Mouse (Mus musculus) embryonic facial prominence, embryonic 13.5 days (tissue): ENCODE results near the gene Srsf9. TPM values are rescaled to one million over a fixed set of nuclear protein-coding genes. Genes with fewer than 3 reads are reported as not detected.

ENCODE experiments used
- ATAC-seq: fragments of 200-750 bp; cut with Nextera tagmentation; 2 replicates; pipeline ENCODE4 v1.8.0; 2017; ENCODE audit warnings: low read depth; ENCODE audit not compliant: insufficient number of reproducible peaks, insufficient read depth, low FRiP score, low TSS enrichment
- H3K27ac ChIP-seq: fragments of 300-500 bp; sonication (generic); 2 replicates; pipeline ENCODE4 v1.5.1; 2015; ENCODE audit warnings: moderate library complexity, mild to moderate bottlenecking, inconsistent platforms
- H3K27me3 ChIP-seq: fragments of 300-500 bp; sonication (generic); 2 replicates; pipeline ENCODE4 v1.6.1; 2015; ENCODE audit warnings: mild to moderate bottlenecking, inconsistent platforms
- H3K36me3 ChIP-seq: fragments of 300-500 bp; sonication (generic); 2 replicates; pipeline ENCODE4 v1.6.1; 2015; ENCODE audit warnings: mild to moderate bottlenecking, inconsistent platforms
- H3K4me1 ChIP-seq: fragments of 300-500 bp; sonication (generic); 2 replicates; pipeline ENCODE4 v1.6.1; 2015; ENCODE audit warnings: inconsistent platforms
- H3K4me2 ChIP-seq: fragments of 300-500 bp; sonication (generic); 2 replicates; pipeline ENCODE4 v1.6.1; 2015; ENCODE audit warnings: moderate library complexity, mild to moderate bottlenecking, inconsistent platforms
- H3K4me3 ChIP-seq: fragments of 300-500 bp; sonication (generic); 2 replicates; pipeline ENCODE4 v1.5.1; 2015; ENCODE audit warnings: mild to moderate bottlenecking, inconsistent platforms
- H3K9ac ChIP-seq: fragments of 300-500 bp; sonication (generic); 2 replicates; pipeline ENCODE4 v1.6.1; 2015; ENCODE audit warnings: mild to moderate bottlenecking, inconsistent platforms
- H3K9me3 ChIP-seq: fragments of 300-500 bp; sonication (generic); 2 replicates; pipeline ENCODE4 v1.6.1; 2016; ENCODE audit warnings: inconsistent platforms
- WGBS: fragments of 180-500 bp; shearing (Covaris S2); methylation state at CpG from one replicate; pipeline ENCODE4 v1.1.7; 2015; ENCODE audit warnings: mixed read lengths; 5-methylcytosine and 5-hydroxymethylcytosine counted together
- polyA plus RNA-seq: library from polyadenylated mRNA; unstranded; fragments of >200 nt; fragmentation: Nextera tagmentation; extraction: Ambion mirVana; gene quantifications from 2 replicates; pipeline ENCODE4 v1.2.1, GENCODE M21; 2015

Srsf9 gene
- 343 and 378 TPM in 2 replicates for polyA plus RNA-seq

- peak within 1 kb of the TSS; percentile 92 for H3K4me3 ChIP-seq
- ATAC-seq = peak; percentile 86
- peaks cover 25% of the 10 kb centered on the region for H3K36me3 ChIP-seq
- no peaks in the 10 kb centered on the region for H3K27me3 ChIP-seq
- no peaks in the 10 kb centered on the region for H3K9me3 ChIP-seq
- peak within 1 kb of the TSS; percentile 91 for H3K27ac ChIP-seq
- WGBS = under 1% methylated on average over 77 of the region's 97 CpGs
- peak within 1 kb of the TSS; percentile 95 for H3K9ac ChIP-seq
- peaks cover 19% of the 10 kb centered on the region for H3K4me1 ChIP-seq
- peak within 1 kb of the TSS; percentile 86 for H3K4me2 ChIP-seq
Observed at GRCm38 (mm10) chr5:115326875-115327609, at the start of gene Srsf9. Gene Srsf9 (plus strand): TSS chr5:115327177.

- Histone ChIP-seq H3K4me3 (no peak overlapping the region), H3K9ac (no peak overlapping the region), H3K9me3 (no peaks in the 10 kb centered on the region), H3K4me2 (no peak overlapping the region), H3K4me1 (peaks cover 9% of the 10 kb centered on the region), H3K36me3 (no peaks in the 10 kb centered on the region), H3K27ac (no peak overlapping the region), H3K27me3 (no peaks in the 10 kb centered on the region)
- ATAC-seq = no peak
- 78% methylated on average over 1 of the region's 1 CpGs for WGBS
Observed at GRCm38 (mm10) chr5:115278053-115278452, 48.9 kb upstream of the Srsf9 start.

GRCm38 (mm10) chr5:115278785-115279184, 48.2 kb upstream of the Srsf9 start:
- peaks cover 5% of the 10 kb centered on the region for H3K36me3 ChIP-seq
- no peak overlapping the region for H3K4me2 ChIP-seq
- H3K4me3 ChIP-seq = no peak overlapping the region
- 47% methylated on average over 2 of the region's 2 CpGs for WGBS
- H3K4me1 ChIP-seq = peaks cover 5% of the 10 kb centered on the region
- no peaks in the 10 kb centered on the region for H3K27me3 ChIP-seq
- H3K9ac ChIP-seq = no peak overlapping the region
- ATAC-seq = no peak
- H3K9me3 ChIP-seq = no peaks in the 10 kb centered on the region
- H3K27ac ChIP-seq = no peak overlapping the region

- Histone ChIP-seq H3K4me3 (peak within 1 kb of the TSS; percentile 95), H3K27ac (no peak within 1 kb of the TSS), H3K4me2 (peak within 1 kb of the TSS; percentile 87), H3K4me1 (peaks cover 5% of the 10 kb centered on the region), H3K9me3 (no peaks in the 10 kb centered on the region), H3K9ac (peak within 1 kb of the TSS; percentile 87), H3K27me3 (no peaks in the 10 kb centered on the region), H3K36me3 (peaks cover 11% of the 10 kb centered on the region)
- ATAC-seq = peak; percentile 74
- WGBS = 4% methylated on average over 45 of the region's 45 CpGs
Observed at GRCm38 (mm10) chr5:115279226-115280049, 47.5 kb upstream of the Srsf9 start, which contains the start of gene Coq5. Gene Coq5 (plus strand): TSS chr5:115279666.

GRCm38 (mm10) chr5:115280050-115280687, 46.8 kb upstream of the Srsf9 start:
- Histone ChIP-seq H3K27me3 (no peaks in the 10 kb centered on the region), H3K9ac (peak overlapping the region; percentile 87), H3K9me3 (no peaks in the 10 kb centered on the region), H3K4me2 (peak overlapping the region; percentile 87), H3K4me3 (peak overlapping the region; percentile 95), H3K27ac (no peak overlapping the region), H3K36me3 (peaks cover 17% of the 10 kb centered on the region), H3K4me1 (peaks cover 5% of the 10 kb centered on the region)
- 10% methylated on average over 17 of the region's 17 CpGs for WGBS
- no peak for ATAC-seq

GRCm38 (mm10) chr5:115284735-115285134, 42.2 kb upstream of the Srsf9 start:
- Histone ChIP-seq H3K4me3 (no peak overlapping the region), H3K36me3 (peaks cover 48% of the 10 kb centered on the region), H3K9me3 (no peaks in the 10 kb centered on the region), H3K9ac (no peak overlapping the region), H3K27ac (no peak overlapping the region), H3K4me2 (no peak overlapping the region), H3K27me3 (no peaks in the 10 kb centered on the region), H3K4me1 (peaks cover 5% of the 10 kb centered on the region)
- 88% methylated on average over 3 of the region's 3 CpGs for WGBS
- ATAC-seq = no peak

GRCm38 (mm10) chr5:115294173-115294572, 32.8 kb upstream of the Srsf9 start:
- H3K4me1 ChIP-seq = peaks cover 20% of the 10 kb centered on the region
- 86% methylated on average over 8 of the region's 8 CpGs for WGBS
- no peak overlapping the region for H3K4me2 ChIP-seq
- H3K9ac ChIP-seq = no peak overlapping the region
- H3K27me3 ChIP-seq = no peaks in the 10 kb centered on the region
- H3K36me3 ChIP-seq = peaks cover 90% of the 10 kb centered on the region
- H3K27ac ChIP-seq = no peak overlapping the region
- no peaks in the 10 kb centered on the region for H3K9me3 ChIP-seq
- no peak overlapping the region for H3K4me3 ChIP-seq
- ATAC-seq = no peak

GRCm38 (mm10) chr5:115296347-115296746, 30.6 kb upstream of the Srsf9 start:
- ATAC-seq = no peak
- no peak overlapping the region for H3K4me3 ChIP-seq
- H3K4me1 ChIP-seq = peaks cover 26% of the 10 kb centered on the region
- H3K4me2 ChIP-seq = no peak overlapping the region
- H3K27me3 ChIP-seq = no peaks in the 10 kb centered on the region
- H3K36me3 ChIP-seq = peaks cover 73% of the 10 kb centered on the region
- H3K9ac ChIP-seq = no peak overlapping the region
- peak overlapping the region; percentile 18; the same call in 1 of the 2 replicates for H3K27ac ChIP-seq
- no peaks in the 10 kb centered on the region for H3K9me3 ChIP-seq
- WGBS = 85% methylated on average over 10 of the region's 10 CpGs

- H3K9ac ChIP-seq = peak overlapping the region; percentile 94
- H3K4me3 ChIP-seq = peak overlapping the region; percentile 90
- under 1% methylated on average over 45 of the region's 46 CpGs for WGBS
- H3K4me1 ChIP-seq = peaks cover 34% of the 10 kb centered on the region
- H3K4me2 ChIP-seq = peak overlapping the region; percentile 78
- ATAC-seq = peak; percentile 11; the same call in 1 of the 2 replicates
- no peaks in the 10 kb centered on the region for H3K9me3 ChIP-seq
- peaks cover 40% of the 10 kb centered on the region for H3K36me3 ChIP-seq
- H3K27ac ChIP-seq = peak overlapping the region; percentile 95
- no peaks in the 10 kb centered on the region for H3K27me3 ChIP-seq
Observed at GRCm38 (mm10) chr5:115300035-115300744, 26.8 kb upstream of the Srsf9 start.

- H3K4me1 ChIP-seq = peaks cover 32% of the 10 kb centered on the region
- peak within 1 kb of the TSS; percentile 94 for H3K9ac ChIP-seq
- no peaks in the 10 kb centered on the region for H3K9me3 ChIP-seq
- peak within 1 kb of the TSS; percentile 90 for H3K4me3 ChIP-seq
- H3K4me2 ChIP-seq = peak within 1 kb of the TSS; percentile 78
- WGBS = under 1% methylated on average over 64 of the region's 66 CpGs
- peak; percentile 97 for ATAC-seq
- H3K27ac ChIP-seq = peak within 1 kb of the TSS; percentile 95
- H3K27me3 ChIP-seq = no peaks in the 10 kb centered on the region
- H3K36me3 ChIP-seq = peaks cover 32% of the 10 kb centered on the region
Observed at GRCm38 (mm10) chr5:115300792-115301614, 26.0 kb upstream of the Srsf9 start, which contains the start of gene Dynll1. Gene Dynll1 (minus strand): TSS chr5:115300999.
